In genomic region chr12:16640075-16640474, GRCm38 (mm10) we compare ENCODE assay signal across 20 mouse cellular contexts. TPM values are rescaled to one million over a fixed set of nuclear protein-coding genes. Genes with fewer than 3 reads are reported as not detected.
DNase-seq lines count a peak whose midpoint lies in the region; TF ChIP-seq lines count a peak whose summit lies in the region.
"Had no signal": no experiment of that assay in that cellular context is flagged by ENCODE, and none has a peak within 500 bp of the region (broad histone marks: within the 10 kb centered on the region; RNA-seq: fewer than 3 reads in every experiment).

No protein-coding gene starts in this region.

- H3K4me3 ChIP-seq in liver, adult 2 months (ENCODE audit: insufficient read depth, low read depth, low read length), result no peak overlapping the region
- H3K4me3 ChIP-seq: forebrain, embryonic 15.5 days; heart, embryonic 13.5 days; hindbrain, embryonic 15.5 days; intestine, embryonic 15.5 days; layer of hippocampus, adult 2 months; limb, embryonic 15.5 days; midbrain, embryonic 13.5 days; neural tube, embryonic 13.5 days had no signal

- DNase-seq in adrenal gland, adult (ENCODE audit: inconsistent age in 2 of 2, low spot score in 1 of 2), result peak; percentile 80 to 85
- DNase-seq in adrenal gland, adult 18-20 months (ENCODE audit: low spot score in 2 of 2), result no peak
- DNase-seq in heart, postnatal 4 days, result peak; percentile 40
- no peak for DNase-seq in heart, adult 8-10 months (ENCODE audit: low spot score)
- peak; percentile 46 for DNase-seq in liver, adult 2 months (ENCODE audit: extremely low read depth, low read depth, low spot score)
- no peak for DNase-seq in liver
- no peak for DNase-seq in thymus, adult 18-20 months
- no peak for DNase-seq in left cerebral cortex, postnatal 36 days (ENCODE audit: low spot score in 2 of 2)
- DNase-seq: cerebellum, adult 11-12 months had no signal

- no peak for TF ChIP-seq POLR2A in liver, adult 2 months (IDR thresholded peaks at IDR 0.05; ENCODE audit: extremely low read depth, insufficient read depth, low read length)

- no peak overlapping the region for H3K9ac ChIP-seq in liver, adult 2 months (ENCODE audit: low read depth, low read length)
- H3K9ac ChIP-seq: forebrain, embryonic 15.5 days; heart, embryonic 13.5 days; hindbrain, embryonic 15.5 days; intestine, embryonic 15.5 days; limb, embryonic 15.5 days; liver, postnatal 0 days; midbrain, embryonic 13.5 days; neural tube, embryonic 13.5 days had no signal

- intact Hi-C loops in left cerebral cortex, postnatal 36 days (cut with DNase I), result no loop called here

- H3K79me2 ChIP-seq in liver, adult 2 months (ENCODE audit: control insufficient read depth, insufficient read depth, low read length), result no peaks in the 10 kb centered on the region

- no peaks in the 10 kb centered on the region for H3K4me1 ChIP-seq in liver, adult 2 months (ENCODE audit: control insufficient read depth, insufficient read depth, low read length)
- H3K4me1 ChIP-seq: intestine, embryonic 15.5 days had no signal

- WGBS in liver, adult 2 months, result 75% methylated on average over 6 of the region's 6 CpGs

- H3K36me3 ChIP-seq in liver, adult 2 months (ENCODE audit: control insufficient read depth, insufficient read depth, low read length), result no peaks in the 10 kb centered on the region
- H3K36me3 ChIP-seq: forebrain, embryonic 15.5 days; heart, embryonic 13.5 days; hindbrain, embryonic 15.5 days; intestine, embryonic 15.5 days; limb, embryonic 15.5 days; midbrain, embryonic 13.5 days; neural tube, embryonic 13.5 days had no signal

- H3K27me3 ChIP-seq in liver, adult 2 months (ENCODE audit: control insufficient read depth, insufficient read depth, low read length), result no peaks in the 10 kb centered on the region
- H3K27me3 ChIP-seq: forebrain, embryonic 15.5 days; heart, embryonic 13.5 days; hindbrain, embryonic 15.5 days; intestine, embryonic 15.5 days; limb, embryonic 15.5 days; midbrain, embryonic 13.5 days; neural tube, embryonic 13.5 days; Patski had no signal

- H3K27ac ChIP-seq in liver, adult 2 months (replicated peaks; ENCODE audit: insufficient read depth, low read depth, low read length), result no peak overlapping the region
- H3K27ac ChIP-seq: forebrain, embryonic 15.5 days; heart, embryonic 13.5 days; hindbrain, embryonic 15.5 days; intestine, embryonic 15.5 days; layer of hippocampus, adult 2 months; limb, embryonic 15.5 days; midbrain, embryonic 13.5 days; neural tube, embryonic 13.5 days had no signal

- TF ChIP-seq CTCF in liver, adult 2 months (IDR thresholded peaks at IDR 0.05; ENCODE audit: low read depth, low read length), result no peak

RNA-seq across cellular contexts. Expression of gene Ntsr2, which starts 13.1 kb away (rescaled TPM):
- 1 to 10 TPM; 1.6 to 2.1 TPM for total RNA-seq in adrenal gland, adult 18-20 months (2021)
- total RNA-seq in heart, postnatal 4 days (2021), result 1 to 10 TPM; 2.2 to 2.3 TPM
- 1 to 10 TPM; 6.5 to 7.8 (median 6.8) TPM for total RNA-seq in heart, adult 8-10 months (2022)
- not detected in 2 replicates for total RNA-seq in liver, adult 2 months (2014; rRNA removed)
- not detected in 2 replicates for polyA plus RNA-seq in liver, adult 2 months (2012; rRNA removed)
- 100 to 1,000 TPM; 154 to 164 TPM for total RNA-seq in left cerebral cortex, postnatal 36 days (2021)
- total RNA-seq: megakaryocyte, adult 5-6 weeks had no signal
- polyA plus RNA-seq: heart, embryonic 13.5 days; limb, embryonic 15.5 days; liver, postnatal 0 days; Patski had no signal

RNA-seq across cellular contexts. Expression of gene Lpin1, which starts 29.3 kb away (rescaled TPM):
- total RNA-seq in adrenal gland, adult 18-20 months (2021), result 100 to 1,000 TPM in 1 of 2 experiments, 10 to 100 TPM in 1; 92.7 to 186 TPM
- 10 to 100 TPM; 24.5 to 25.4 TPM for total RNA-seq in heart, postnatal 4 days (2021)
- 100 to 1,000 TPM; 152 to 176 (median 162) TPM for total RNA-seq in heart, adult 8-10 months (2022)
- 85.8 and 118 TPM in 2 replicates for total RNA-seq in liver, adult 2 months (2014; rRNA removed)
- polyA plus RNA-seq in liver, adult 2 months (2012; rRNA removed), result 11.9 and 19.8 TPM in 2 replicates
- 10 to 100 TPM; 19.6 to 23.0 TPM for total RNA-seq in left cerebral cortex, postnatal 36 days (2021)

Comparison
In these comparisons a context has a peak if more than half of its experiments do, and no peak if none do; other contexts are left out.
1. DNase-seq: peak in adrenal gland, adult (2 of 2), heart, postnatal 4 days (single experiment) and liver, adult 2 months (single experiment); none in adrenal gland, adult 18-20 months (0 of 2), heart, adult 8-10 months (single experiment), liver (single experiment), thymus, adult 18-20 months (0 of 2) and left cerebral cortex, postnatal 36 days (0 of 2).
2. RNA of gene Ntsr2, which starts 13.1 kb away (total RNA-seq): 154 to 164 TPM in left cerebral cortex, postnatal 36 days; 6.5 to 7.8 TPM in heart, adult 8-10 months, 2.2 to 2.3 TPM in heart, postnatal 4 days, 1.6 to 2.1 TPM in adrenal gland, adult 18-20 months and not detected in liver, adult 2 months; every median in the first group is over 10 times any median in the second.